Mouse (Mus musculus) mouse trophoblast stem cell (cell line): Measurements from ENCODE around the gene Syt2.

ENCODE experiments used
- in situ Hi-C, 2 experiments: fragments of 300-500 bp; cut with MseI, MboI; formaldehyde crosslinking; loops; 2 replicates in 1 of 2; 3 replicates in 1 of 2; pipeline ENCODE4 v1.15.1; 2025

Syt2 gene

GRCm38 (mm10) chr1:134646261-134646962, at the start of gene Syt2:
Gene Syt2, plus strand, starts transcription at chr1:134646677.
- in situ Hi-C loops, result loop anchor here in 1 of 2 experiments (5.0 kb wide), 1 partner anchor 206 kb away; no protein-coding TSS in a partner anchor

DNA sequence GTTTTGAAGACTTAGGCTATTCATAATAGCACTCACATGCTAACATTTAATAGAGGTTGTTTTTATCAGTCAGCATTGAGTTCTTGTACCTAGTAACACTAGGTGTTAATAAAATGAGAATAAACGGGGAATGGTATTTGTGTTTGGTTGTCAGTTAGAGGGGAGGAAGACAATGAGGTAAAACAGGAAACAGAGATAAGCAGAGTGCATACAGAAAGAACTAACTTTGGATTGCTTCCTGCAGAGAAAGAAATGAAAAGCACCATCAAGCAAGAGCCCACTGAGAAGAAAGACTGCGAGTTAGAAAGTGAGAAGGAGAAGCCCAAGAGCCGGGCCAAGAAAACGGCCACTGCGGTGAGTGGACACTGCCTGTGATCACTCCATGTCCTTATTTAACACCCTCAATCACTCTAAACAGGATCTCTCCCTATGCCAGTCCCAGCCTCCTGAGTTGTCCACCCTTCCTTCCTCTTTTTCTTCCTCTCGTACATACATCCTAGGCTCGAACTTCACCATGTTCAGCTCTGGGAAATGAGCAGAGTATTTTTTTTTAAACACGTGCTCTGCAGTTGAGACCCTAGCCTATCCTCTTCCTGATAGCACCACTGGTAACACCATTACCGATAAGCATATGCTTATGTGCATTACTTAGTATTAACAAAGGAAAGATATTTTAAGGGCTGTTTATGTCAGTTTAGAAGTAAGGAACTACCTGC, 49.0 kb upstream of the Syt2 start:
- in situ Hi-C loops, result no loop called here

GRCm38 (mm10) chr1:134604086-134604485, 42.4 kb upstream of the Syt2 start:
- in situ Hi-C loops, result no loop called here

DNA sequence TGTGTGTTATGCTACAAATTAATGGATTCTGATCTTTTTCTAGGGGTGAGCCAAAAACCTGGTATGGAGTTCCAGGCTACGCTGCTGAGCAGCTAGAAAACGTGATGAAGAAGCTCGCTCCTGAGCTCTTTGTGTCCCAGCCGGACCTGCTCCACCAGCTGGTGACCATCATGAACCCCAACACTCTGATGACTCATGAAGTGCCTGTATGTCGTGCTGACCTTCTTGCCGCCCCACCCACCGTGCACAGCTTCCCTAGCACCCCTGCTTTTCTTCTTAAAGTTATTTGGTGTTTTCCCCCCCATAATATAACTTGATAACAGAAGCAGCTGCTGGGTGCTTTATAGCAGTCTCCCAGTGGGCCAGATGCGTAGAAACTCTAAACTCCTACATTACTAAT, 40.8 kb upstream of the Syt2 start:
- in situ Hi-C loops, result no loop called here

- in situ Hi-C loops, result no loop called here
These were observed 40.1 kb upstream of the Syt2 start for GRCm38 (mm10) chr1:134606381-134606780.

- in situ Hi-C loops, result no loop called here
These were observed 39.2 kb upstream of the Syt2 start for GRCm38 (mm10) chr1:134607279-134607678.

GRCm38 (mm10) chr1:134609172-134609571, 37.3 kb upstream of the Syt2 start:
- in situ Hi-C loops, result no loop called here

DNA sequence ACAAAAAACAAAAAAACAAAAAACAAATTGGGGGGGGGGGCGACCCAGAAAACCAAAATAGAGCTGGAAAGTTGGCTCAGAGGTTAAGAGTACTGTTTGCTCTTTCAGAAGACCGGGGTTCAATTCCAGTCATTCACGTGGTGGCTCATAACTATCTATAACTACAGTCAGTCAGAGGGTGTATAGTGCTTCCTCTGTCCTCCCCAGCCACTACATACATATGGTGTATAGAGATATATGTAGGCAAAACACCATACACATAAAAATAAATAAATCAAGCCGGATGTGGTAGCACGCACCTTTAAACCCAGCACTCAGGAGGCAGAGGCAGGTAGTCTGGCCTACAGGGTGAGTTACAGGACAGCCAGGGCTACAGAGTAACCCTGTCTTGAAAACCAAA, 31.9 kb upstream of the Syt2 start:
- in situ Hi-C loops, result no loop called here

- in situ Hi-C loops, result no loop called here
These were observed 31.5 kb upstream of the Syt2 start for GRCm38 (mm10) chr1:134614988-134615387.

DNA sequence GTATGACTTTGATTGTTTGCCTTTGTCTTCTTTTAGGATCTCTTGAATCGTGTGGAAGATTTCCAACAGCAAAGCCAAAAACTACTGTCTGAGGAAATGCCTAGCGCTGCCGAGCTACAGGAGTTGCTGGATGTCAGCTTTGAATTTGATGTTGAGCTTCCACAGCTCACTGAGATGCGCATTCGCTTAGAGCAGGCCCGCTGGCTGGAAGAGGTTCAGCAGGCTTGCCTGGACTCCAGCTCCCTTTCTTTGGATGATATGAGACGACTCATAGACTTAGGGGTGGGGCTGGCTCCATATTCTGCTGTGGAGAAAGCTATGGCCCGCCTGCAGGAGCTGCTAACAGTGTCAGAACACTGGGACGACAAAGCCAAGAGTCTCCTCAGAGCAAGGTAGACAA, 28.8 kb upstream of the Syt2 start:
- in situ Hi-C loops, result no loop called here

DNA sequence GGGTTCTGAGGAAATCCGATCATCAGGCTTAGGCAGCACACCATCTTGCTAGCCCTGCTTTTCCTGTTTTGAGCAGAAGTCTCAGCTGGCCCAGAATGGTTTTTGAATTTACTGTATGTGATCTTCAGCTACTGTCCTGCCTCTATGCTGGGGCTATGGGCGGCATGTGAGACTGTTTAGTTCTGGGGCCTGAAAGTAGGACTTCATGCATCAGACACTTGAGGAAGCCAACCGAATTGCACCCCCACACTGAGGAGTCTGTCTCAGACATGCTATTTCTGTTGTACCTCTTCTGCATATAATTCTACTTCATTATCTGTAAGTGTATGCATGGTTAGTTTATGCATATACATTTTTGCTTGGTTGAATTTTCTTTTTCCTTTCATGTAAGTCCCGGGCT, 21.2 kb upstream of the Syt2 start:
- in situ Hi-C loops, result no loop called here

DNA sequence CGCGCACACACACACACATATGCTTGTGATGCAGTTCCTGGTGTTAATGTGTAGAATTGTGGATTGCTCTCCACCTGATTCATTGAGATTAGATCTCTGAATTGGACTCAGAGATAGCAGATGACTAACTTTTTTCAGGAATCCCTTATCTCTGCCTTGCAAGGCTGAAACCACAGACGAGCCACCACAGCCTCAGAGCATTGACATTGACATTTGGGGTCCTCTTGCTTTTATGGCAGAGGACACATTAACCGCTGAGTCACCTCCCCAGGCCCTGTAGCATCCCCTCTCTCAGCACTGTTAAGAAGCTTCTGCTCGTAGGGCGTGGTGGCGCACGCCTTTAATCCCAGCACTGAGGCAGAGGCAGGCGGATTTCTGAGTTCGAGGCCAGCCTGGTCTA, 17.0 kb upstream of the Syt2 start:
- in situ Hi-C loops, result no loop called here

DNA sequence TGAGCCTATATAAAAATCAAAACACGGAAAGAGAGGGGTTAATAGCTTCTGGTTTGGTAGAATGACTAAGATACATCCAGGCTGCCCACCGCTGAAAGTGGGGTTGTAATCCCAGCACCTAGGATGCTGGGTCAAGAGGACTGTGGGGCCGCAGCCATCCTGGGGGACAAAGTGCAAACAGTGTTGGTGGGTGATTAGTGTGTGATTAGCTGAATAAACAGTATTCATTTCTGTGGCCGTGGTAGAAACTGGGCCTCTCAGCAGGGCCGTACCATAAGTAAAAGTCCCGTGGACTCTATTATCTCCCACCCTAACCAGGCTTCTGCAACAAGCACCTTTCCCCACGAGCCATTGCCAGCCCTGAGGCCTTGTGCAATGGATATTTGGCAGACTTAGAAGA, 12.2 kb upstream of the Syt2 start:
- in situ Hi-C loops, result no loop called here

DNA sequence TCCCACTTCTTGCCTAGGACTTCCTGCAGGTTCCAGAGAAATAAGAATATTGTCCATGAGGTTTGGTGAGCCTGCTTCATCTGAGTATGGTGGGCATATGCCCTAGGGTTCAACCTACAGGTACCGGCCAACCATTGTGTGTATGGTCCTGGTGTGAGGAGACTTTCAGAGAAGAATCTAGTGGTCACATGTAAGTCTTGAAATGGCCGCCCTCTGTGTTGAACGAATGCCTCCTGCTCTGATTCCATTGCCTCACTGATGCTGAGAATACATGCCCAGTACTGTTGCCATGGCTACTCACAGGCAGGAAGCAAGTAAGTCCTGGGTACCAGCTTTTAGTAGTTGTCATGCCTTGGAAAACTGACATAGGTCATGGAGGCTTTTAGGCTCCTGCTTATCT, 10.2 kb upstream of the Syt2 start:
- in situ Hi-C loops, result no loop called here

DNA sequence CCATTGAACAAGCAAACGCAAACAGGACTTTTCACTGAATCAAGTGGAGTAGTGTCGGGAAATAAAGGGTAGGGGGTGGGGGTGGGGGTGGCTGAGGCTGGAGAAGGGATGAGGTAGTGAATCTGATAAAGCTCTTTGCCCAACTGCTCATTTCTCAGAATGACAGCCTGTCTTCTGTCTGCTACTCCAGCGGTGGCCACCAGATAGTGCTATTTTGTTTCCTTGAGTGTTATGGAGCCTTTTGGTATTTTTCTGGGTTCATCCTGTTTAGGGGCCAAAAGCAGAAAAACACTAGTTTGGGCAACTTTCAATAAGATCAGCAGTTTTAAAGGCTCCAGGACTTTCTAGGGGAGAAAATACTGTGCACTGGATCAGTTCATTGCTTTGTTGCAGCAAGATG, 9.8 kb upstream of the Syt2 start:
- in situ Hi-C loops, result no loop called here

DNA sequence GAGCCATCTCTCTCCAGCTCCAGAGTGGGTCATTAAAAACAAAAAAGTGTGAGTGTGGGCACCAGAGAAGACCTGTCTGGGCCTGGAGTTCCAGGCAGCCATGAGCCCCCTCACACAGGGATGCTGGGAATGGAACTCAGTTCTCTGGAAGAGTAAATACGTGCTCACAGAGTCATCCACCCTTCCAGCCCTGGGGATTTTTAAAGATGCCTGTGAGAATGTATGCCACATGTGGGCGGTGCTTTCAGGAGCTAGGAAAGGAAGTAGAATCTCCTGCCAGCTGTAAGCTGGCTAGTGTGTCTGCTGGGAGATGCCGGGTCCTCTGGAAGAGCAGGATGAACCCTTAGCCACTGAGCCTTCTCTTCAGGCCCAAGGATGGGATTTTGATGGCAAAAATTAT, 8.4 kb upstream of the Syt2 start:
- in situ Hi-C loops, result no loop called here

- in situ Hi-C loops, result no loop called here
These were observed 8.0 kb upstream of the Syt2 start for GRCm38 (mm10) chr1:134638522-134638921.

DNA sequence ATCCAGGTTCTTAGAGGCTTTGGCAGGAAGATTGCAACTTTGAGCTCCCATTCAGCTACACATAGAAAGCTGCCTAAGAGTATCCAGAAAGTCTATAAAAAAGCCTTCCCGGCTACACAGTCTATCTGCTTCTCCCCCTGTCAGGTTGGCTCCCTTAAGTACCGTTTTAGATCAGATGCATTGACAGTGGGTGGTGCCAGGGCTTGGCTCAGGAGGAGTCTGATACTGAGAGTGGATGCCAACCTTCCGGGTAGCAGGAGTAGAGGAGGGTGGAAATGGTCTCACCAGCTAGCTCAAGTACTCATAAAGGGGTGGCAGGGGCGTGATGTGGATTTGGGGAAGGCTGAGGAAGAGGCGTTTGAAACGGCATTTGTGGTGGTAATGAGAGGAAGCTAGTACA, 7.0 kb upstream of the Syt2 start:
- in situ Hi-C loops, result no loop called here

- in situ Hi-C loops, result no loop called here
These were observed 5.0 kb upstream of the Syt2 start for GRCm38 (mm10) chr1:134641507-134641906.

DNA sequence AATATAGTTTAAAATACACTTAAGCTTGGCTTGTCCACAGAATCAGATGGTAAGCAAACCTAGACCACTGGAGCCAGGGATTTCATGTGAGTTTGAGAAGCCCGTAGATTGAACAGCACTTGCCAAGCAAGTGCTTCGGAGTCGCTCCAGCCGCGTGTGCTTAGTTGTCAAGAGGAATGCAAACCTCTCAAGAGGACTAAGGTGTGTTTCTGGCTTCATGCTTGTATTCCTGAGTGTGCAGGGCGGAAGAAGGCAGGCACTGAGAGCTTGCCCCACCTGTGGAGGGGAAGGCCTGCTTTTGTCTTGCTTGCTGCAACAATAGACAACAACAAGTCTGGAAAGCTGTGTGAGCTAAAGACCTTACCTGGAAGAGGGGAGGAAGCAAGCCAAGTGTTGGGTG, 2.8 kb upstream of the Syt2 start:
- in situ Hi-C loops, result no loop called here

- in situ Hi-C loops, result loop anchor here in 1 of 2 experiments (5.0 kb wide), 1 partner anchor 207 kb away; no protein-coding TSS in a partner anchor
These were observed 873 bp upstream of the Syt2 start for GRCm38 (mm10) chr1:134645408-134646200.

DNA sequence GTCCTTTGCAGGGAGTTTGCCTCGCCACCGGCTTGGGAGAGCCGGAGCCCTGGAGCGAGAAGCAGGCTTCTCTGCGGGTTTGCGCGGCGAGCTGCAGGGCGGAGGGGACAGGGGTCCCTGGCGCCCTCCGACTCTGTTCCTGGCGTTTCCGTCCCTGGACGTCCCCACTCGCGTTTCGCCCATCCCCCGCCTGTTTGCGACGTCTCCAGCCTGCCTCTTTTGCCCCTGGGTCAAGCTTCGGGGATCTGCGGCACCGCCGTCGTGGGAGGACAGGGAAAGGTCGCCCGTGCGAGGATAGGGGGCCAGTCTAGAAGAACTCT, 446 bp downstream of the Syt2 start:
- in situ Hi-C loops, result loop anchor here in 1 of 2 experiments (5.0 kb wide), 1 partner anchor 205 kb away; no protein-coding TSS in a partner anchor
